Mouse (Mus musculus) neural tube, embryonic 10.5 days (tissue): ENCODE results near the gene Etnk2.
"Not testable (repeated sequence)": the region's sequence is repeated elsewhere in the genome, so short reads cannot be mapped to it uniquely, and the experiment has no call there.

ENCODE experiments used
- DNase-seq: peaks from one replicate; pipeline ENCODE4 v3.0.0-alpha.2; 2017; ENCODE audit warnings: low spot score; ENCODE audit errors: extremely low spot score

Etnk2 gene

DNA sequence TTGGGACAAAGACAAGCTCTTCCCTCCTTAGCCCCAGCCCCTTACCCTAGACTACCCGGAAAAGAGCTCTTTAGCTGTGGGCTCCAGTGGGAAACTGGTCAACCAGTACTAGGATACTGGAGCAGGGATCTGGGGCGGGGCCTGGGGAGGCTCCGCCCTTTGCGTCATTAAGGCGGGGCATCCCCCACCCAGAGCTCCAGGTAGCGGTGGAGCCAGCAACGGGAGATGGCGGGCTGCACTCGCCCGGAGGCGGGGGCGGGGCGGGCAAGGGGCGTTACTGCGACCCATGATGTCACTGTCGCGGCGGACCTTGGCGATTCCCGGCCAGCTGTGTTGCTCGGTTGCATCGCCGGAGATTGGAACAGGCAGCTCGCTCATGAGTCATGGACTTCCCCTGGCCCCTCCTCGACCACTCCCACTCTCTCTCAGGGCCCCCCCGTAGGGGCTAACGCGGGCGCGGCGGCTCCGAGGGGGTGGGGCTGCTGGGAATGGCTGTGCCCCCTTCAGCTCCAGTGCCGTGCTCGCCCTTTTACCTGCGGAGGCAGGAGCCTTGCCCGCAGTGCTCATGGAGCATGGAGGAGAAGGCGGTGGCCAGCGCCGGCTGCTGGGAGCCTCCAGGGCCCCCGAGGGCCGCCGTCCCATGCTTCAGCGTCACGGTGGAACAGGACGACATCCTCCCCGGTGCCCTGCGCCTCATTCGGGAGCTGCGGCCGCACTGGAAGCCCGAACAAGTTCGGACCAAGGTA is at the start of gene Etnk2:
Etnk2 (plus strand) TSS at position 297 of the 746 bp plus-strand sequence.
- peak; percentile 87 for DNase-seq

DNA sequence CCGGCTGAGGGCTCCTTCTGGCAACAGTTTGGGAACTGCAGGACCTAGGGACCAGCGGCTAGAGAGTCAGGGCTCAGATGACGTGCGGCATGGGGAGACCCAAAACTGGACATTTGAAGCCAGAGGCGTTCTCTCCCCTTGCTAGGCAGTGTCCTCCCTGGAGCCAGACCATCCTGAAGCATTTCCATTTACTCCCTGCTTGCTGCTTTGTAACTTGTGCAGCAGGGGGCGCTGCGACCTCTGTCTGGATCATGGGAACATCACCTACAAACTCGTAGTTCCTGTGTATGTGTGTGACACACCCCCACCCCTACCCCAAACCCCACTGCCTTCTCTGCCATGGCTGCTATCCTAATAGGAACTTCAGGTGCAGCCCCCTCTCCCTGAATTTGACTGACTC is 49.0 kb upstream of the Etnk2 start:
- DNase-seq, result peak; percentile 52

DNA sequence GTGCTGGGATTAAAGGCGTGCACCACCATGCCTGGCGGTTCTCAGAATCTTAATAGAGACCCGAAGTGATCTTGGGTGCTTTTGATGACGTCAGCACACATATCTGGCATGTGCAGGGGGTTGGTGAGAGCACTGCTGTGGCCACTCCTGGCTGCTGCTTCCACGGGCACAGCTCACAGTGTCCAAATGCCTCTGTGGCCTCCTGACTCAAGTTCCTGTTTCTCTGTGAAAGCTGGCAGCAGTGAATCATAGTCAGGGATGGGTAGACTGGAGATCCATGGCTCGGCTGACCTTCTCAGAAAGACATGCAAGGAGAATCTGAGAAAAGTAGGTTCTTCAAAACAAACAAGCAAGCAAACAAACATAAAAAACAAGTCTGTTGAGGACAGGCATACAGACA is 47.6 kb upstream of the Etnk2 start:
- no peak for DNase-seq

DNA sequence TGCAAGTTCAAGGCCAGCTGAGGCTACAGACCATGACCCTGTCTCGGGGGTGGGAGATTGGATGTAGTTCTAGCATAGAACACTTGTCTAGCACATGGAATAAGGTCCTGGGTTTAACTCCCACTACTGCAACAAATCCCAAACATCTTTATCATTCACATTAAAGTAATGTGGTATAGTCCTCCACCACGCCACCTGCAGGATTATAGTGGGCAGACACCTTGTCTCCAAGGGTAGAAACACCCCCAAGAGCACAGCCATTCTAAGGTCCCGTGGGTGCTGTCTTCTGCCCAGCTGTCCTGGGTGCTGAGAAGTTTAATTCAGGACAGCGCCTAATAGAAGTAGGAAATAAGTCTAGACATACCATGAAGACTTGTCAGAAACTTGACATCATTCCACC is 46.8 kb upstream of the Etnk2 start:
- no peak for DNase-seq

DNA sequence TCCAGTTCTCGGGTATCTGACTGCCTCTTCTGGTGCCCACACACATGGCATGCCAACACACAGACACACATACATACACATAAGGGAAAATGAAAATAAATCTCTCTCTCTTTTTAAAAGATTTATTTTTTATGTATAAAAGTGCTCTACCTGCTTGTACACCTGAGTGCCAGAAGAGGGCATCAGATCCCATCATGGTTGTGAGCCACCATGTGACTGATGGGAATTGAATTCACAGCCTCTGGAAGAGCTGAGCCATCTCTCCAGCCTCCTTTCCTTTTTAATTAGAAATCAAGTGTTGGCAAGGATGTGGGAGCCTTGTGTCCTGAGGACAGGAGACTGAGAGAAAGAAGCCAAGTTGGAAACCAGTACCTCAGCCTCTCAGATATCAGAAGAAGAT is 46.2 kb upstream of the Etnk2 start:
- no peak for DNase-seq

DNA sequence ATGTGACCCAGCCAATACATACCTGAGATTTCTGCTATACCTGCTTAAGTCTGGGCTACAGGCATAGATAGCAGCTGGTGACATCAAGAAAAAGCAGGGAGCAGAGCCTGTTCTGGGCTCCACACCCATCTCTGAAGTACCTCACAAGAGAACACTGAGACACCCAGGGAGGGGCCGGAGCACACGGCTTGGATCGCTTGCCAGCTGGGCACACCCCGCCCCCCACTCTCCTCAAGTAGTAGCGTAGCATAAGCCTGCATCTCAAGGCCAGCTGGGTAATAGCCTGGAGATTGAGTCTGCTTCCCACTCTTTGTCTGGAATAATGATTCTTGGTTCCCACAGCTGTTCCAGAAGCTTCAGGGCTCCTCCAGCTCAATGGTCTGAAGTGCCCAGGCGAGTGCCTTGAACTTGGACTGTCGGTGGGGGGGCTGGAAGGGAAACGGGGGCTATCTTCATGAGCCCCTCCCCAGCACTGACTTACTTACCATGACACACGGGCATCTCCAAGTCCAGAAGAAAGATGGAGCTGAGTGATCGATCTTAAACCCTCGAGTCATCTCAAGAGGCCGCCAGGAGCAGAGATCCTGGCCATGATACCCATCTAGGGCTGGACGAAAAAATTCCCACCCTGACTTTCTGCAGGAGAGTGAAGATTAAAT is 42.0 kb upstream of the Etnk2 start, which contains the start of gene Kiss1:
Kiss1 (plus strand) TSS at position 609 of the 659 bp plus-strand sequence.
- no peak for DNase-seq

DNA sequence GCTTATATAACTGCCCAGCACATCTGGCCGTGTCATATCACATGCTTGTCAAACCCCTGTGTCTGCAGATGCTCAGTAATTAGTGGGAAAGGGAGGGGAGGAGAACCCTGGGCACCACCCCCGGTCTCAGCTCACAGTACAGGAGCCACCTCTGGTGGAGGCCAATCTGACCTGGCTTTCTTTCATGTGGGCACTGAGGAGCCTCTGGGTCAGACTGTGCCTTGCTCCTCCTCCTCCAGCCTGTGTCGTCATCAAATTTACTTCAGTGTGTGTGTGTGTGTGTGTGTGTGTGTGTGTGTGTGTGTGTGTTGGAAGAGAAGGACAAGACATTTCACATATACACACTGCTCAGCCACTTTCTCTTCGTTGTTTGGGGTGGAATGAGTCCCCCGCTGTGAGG is 40.0 kb upstream of the Etnk2 start:
- no peak for DNase-seq

DNA sequence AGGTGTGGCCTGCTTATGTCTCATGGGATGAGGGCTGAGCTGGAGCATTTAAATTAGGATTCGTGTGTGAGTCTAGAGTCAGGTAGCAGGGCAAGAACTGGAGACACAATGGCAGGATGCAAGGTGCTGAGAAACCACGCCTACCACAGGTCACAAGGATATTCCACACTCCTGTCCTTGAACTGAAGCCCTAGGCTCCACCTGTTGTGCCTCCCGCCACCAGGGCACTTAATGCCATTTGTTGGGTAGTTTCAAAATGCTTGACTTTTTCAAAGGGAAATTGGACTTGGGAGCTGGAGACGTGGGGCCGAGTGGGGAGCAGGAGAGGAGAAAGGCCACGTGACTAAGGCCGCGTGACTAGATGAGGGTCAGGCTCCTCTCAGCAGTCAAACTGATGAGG is 37.4 kb upstream of the Etnk2 start:
- DNase-seq, result no peak

DNA sequence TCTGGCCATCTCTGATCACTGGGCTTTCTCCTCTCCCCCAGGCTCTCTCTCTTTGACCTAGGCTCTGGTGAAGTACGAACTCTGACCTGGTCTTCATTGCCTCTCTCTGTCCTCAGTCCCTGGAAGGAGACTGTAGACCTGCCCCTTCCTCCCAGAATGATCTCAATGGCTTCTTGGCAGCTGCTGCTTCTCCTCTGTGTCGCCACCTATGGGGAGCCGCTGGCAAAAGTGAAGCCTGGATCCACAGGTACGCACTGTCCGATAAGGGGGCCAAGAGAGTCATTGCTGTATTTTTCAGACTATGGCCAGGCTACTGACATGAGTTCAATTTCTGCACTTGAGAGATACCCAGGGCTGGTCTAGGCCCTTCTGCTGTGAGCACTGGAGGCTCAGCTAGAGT is 36.3 kb upstream of the Etnk2 start:
- DNase-seq, result no peak

DNA sequence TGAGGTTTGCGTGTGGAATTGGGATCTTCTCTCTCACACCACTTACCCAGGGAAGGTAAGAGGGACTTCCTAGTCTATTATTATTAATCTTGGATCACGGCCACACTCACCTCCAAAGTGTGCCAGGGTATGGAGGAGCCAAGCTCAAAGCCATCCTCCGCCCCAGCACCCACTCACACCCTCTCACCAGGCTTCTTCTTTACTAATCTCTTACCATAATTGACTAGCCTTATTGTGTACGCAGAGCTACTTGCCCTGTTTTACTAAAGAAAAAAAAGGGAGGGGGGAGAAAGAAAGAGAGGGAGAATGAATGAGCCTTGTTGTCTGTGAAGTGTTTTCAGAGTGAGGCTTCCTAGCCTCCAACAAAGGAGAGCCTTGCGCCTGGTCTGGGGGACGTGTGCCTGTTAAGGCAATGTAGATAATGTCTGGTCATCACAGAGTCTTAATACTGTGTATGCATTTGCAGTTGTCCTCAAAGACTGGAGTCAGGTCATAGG is 35.0 kb upstream of the Etnk2 start:
- no peak for DNase-seq

DNA sequence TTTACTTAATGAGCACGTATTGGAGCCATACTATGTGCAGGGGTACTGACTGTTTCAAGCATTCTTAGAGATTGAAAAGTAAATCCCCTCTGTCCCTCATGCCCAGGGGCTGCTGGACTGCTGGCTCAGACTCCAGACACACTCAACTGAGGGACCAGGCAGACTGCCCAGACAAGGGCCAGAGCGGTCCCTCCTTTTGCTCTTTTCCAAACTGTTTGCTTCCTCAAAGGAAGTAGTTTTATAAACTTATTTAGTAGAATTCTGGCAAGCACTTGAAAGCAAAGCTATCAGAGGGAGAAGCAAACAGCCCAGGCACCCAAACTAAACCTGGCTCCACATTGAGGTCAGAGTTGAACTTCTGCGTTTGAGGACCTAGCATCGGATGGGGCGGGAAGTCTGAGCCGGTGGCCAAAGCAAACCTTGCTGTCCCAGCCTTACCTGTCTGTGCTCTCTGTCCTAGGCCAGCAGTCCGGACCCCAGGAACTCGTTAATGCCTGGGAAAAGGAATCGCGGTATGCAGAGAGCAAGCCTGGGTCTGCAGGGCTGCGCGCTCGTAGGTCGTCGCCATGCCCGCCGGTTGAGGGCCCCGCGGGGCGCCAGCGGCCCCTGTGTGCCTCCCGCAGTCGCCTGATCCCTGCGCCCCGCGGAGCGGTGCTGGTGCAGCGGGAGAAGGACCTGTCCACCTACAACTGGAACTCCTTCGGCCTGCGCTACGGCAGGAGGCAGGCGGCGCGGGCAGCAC is 34.3 kb upstream of the Etnk2 start:
- peak; percentile 41 for DNase-seq

DNA sequence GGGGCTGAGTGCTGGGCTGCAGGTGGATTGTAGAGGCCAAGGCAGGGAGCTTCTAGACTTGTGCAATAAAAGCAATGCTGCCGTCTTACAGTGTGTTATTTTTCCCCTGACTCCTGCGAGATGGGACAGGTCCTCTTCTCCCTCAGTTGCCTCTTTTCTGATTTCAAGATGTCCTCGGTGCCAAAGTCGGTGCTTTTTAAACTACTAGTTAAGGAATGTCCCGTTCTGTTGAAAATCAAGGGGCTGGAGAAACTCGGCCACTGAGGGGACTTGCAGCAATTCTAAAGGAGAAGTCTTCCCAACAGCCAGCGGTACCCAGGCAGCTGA is 33.8 kb upstream of the Etnk2 start:
- DNase-seq, result no peak

DNA sequence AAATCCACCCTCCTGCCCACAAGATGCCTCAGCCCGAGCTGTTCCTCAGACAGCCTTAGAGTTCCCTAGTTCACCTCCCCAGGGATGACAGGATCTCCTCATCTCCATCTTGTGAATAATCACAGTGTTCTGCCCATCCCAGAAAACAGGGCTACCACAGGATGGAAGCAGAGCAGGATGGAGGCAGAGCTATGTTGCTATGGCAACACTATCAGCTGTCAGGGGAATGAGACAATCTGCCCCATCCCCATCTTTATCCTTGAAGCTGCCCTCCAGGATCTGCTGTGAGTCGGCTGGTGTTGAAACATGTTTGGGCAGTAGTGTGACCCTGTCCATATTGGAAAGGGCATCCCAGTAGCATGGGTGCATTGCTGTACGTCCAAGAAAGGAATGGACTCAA is 32.2 kb upstream of the Etnk2 start:
- DNase-seq, result no peak

DNA sequence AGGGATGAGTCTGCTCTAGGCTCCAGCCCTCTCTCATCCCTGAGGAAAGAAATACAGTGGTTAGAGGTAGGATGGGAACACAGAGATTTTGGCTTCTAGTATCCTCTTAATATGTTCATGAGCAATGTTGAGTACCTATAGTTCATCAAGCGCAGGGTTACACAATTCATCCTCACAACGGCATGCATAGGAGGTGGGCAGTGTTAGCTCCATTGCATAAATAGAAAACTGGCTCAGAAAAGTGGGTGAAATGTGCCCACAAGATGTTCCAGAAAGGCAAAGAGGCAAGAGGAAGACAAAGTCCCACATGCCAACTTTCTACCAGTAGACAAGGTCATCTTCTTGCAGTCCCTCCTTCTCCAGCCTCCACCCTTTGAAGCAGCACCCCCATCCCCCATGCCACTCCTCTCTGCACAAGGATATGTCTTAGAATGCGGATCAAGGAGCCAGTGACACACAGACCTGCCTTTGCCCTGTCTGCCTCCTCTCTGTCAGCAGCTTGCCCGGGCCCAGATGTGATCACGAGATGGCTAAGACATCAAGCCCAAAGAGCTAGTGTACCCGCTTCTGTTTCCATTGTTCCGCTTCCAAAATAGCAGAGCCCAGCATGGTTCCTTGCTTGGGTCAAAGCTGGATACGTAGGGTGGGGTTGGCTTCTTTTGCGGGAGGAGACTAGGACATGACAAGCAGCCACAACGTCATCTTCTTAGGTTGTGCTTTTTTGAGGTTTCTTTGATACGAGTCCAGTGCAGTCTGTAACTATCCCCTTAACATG is 30.5 kb upstream of the Etnk2 start:
- DNase-seq, result no peak

DNA sequence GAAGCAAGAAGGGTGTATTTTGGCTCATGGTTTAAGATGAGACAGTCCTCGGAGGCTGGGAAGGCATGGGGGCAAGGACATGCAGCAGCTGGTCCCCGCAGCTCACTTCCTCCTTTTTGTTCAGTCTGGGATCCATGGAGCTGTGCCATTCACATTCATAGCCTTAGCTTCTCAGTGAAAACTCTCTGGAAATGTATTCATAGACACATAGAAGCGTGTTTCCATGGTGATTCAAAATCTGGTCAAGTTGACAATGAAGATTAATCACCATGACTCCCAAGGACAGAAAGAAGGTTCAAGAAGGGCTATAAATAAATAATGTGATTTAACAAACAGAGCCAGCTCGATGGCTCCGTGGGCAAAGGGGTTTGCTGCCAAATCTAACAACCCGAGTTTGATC is 29.4 kb upstream of the Etnk2 start:
- no peak for DNase-seq

DNA sequence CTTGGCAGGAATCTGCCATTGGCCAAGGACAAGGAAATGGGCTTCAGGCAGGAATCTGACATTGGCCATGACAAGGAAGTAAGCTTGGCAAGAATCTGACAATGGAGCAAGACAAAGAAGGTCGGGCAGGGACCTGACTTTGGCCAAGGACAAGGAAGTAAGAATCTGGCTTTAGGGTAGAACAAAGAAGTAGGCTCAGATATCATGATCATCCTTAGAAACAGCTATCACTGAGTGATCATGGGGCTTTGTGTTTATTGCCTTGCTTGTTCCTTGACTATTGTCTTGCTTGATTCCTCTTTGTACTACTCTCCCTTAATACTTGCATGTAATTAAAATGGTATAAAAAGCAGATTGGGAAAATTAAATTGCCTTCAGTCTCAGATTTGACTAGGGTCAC is 23.0 kb upstream of the Etnk2 start:
- not testable (repeated sequence) for DNase-seq

DNA sequence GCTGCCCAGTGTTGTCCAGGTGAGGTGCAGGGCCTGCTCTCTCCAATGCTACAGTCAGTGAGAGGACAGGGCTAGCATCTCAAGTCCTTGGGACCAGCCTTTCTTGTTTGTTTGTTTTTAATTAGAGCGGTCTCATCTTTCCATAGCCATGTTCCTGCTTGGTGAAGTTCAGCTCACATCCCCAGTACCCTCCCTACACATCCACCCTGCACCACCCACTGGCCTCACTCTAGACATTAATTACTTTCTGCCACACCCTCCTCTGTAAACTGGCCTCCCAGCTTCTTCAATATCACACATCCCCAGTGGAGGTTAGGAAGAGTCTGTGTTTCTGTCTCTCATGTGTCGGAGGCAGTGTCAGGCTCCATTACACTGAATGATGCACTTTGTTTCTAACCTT is 19.0 kb upstream of the Etnk2 start:
- no peak for DNase-seq

DNA sequence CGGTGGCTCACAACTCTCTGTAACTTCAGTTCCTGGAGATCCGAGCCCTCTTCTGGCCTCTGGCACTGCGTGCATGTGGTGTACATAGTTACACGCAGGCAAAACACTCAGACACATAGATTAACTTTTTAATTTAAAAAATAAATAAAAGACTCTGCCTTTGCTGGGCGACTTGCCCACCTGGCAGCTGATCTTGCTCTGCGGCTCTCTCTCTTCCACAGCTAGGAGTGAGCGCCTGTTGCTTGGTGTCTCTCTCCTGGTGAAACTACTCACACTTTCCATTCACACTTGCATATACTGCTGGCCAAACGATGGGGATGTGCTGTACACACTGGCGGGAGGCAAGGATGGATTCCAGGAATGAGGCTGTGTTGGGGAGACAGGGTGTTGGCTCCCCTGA is 16.8 kb upstream of the Etnk2 start:
- DNase-seq, result no peak

DNA sequence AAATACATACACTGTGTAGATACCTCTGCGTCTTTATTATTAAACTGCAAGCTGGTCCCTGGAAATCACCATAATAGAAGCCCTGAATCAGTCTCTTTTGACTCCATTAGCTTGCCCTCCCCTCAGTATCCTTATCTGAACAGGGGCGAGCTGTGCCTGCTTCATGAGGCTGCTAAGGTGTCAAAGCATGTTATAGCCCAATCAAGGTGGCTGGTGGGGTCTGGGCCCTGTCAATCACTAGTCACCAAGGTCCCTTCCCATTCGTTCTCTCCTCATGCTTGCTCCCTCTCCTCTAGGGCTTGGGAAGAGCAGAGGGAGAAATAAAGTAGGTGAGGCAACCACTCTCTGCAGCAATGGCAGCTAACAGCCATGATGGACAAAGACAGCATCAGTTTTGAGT is 16.1 kb upstream of the Etnk2 start:
- DNase-seq, result no peak

DNA sequence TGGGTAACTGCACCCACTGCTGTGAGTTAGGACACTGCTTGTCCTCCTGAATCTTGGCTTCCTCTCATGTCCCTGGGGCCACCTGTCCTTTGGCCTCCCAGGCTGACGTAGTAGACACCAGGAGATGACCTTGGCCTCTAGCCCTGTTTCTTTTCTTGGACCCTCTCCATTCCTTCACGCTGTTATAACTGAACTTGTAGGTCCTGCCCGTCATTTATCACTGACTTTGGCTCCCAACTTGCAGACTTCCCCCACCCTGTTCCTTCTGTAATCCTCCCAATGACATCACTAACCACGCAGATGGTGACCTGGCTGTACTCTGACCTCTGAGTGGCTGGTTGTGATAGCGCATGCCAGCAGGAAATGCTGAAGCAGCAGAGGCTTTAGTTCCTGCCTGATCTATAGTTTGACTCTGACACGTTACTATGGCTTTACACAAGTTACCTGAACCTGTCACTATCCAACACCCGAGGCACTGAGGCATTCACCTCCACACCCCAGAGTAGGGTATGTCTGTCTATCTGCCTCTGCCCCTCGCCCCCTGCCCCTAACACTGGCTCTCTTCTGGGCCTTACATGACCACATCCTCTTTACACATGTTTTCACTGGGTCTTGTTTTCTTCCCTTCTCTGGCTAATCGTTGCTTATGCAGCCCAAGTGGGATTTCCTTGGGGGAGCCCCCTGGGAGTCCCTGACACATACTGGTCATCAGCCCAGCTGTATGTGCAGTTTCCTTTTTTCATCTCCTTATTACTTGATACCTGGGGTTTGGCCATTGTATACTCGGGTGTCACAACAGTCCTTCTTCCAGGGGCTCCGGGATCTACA is 15.5 kb upstream of the Etnk2 start:
- no peak for DNase-seq

DNA sequence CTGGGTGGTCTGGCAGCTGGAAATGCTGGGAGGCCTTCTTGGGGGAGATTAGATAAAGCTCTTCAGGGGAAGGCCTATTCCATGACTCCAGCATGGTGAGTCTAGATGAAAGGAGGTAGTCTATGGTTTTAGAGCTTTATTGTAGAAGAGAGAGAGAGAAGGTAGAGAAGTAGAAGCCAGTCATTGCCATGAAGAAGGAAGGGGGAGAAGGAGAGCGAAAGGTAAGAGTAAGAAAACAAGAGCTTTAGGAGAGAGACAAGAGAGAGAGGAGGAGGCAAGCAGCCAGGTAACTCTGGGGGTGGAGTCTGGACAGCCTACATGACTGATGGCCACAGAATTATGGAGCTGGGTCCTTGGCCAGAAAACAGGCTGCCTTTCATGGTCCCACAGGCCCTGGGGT is 13.2 kb upstream of the Etnk2 start, which contains the start of gene Ren1:
Ren1 (plus strand) TSS at position 301 of the 400 bp plus-strand sequence.
- DNase-seq, result no peak
